Mouse (Mus musculus) forebrain, embryonic 10.5 days (tissue): ENCODE measurements around the gene Enox1. TPM values are rescaled to one million over a fixed set of nuclear protein-coding genes. Genes with fewer than 3 reads are reported as not detected.

Experiments used
- DNase-seq: peaks from one replicate; pipeline ENCODE4 v3.0.0-alpha.2; 2017; ENCODE audit warnings: low spot score; ENCODE audit errors: extremely low spot score
- H3K27ac ChIP-seq: fragments of 300-500 bp; sonication (generic); 2 replicates; pipeline ENCODE4 v1.5.1; 2016; ENCODE audit warnings: mild to moderate bottlenecking
- H3K27me3 ChIP-seq: fragments of 300-500 bp; sonication (generic); 2 replicates; pipeline ENCODE4 v1.6.1; 2016; ENCODE audit warnings: mild to moderate bottlenecking; ENCODE audit not compliant: poor library complexity, severe bottlenecking
- H3K36me3 ChIP-seq: fragments of 300-500 bp; sonication (generic); replicated peaks from 2 replicates; pipeline ENCODE4 v1.6.1; 2016; ENCODE audit warnings: mild to moderate bottlenecking, moderate library complexity
- H3K4me1 ChIP-seq: fragments of 300-500 bp; sonication (generic); 2 replicates; pipeline ENCODE4 v1.6.1; 2016
- H3K4me3 ChIP-seq: fragments of 300-500 bp; sonication (generic); 2 replicates; pipeline ENCODE4 v1.5.1; 2016; ENCODE audit warnings: mild to moderate bottlenecking, moderate library complexity
- H3K9me3 ChIP-seq: fragments of 300-500 bp; sonication (generic); 2 replicates; pipeline ENCODE4 v1.6.1; 2016; ENCODE audit warnings: mild to moderate bottlenecking, moderate library complexity
- WGBS: fragments of 180-500 bp; shearing (Covaris S2); methylation state at CpG from one replicate; pipeline ENCODE4 v1.1.7; 2016; 5-methylcytosine and 5-hydroxymethylcytosine counted together
- polyA plus RNA-seq: library from polyadenylated mRNA; unstranded; fragments of >200 nt; fragmentation: Nextera tagmentation; extraction: Ambion mirVana; gene quantifications from 2 replicates; pipeline ENCODE4 v1.2.1, GENCODE M21; 2016

Enox1 gene
- polyA plus RNA-seq, 1 experiment from 2014 or later: 11.9 TPM

GRCm38 (mm10) chr14:77259686-77260085, 103.1 kb downstream of the Enox1 start:
- no peak for DNase-seq
- WGBS: 91% methylated on average over 5 of the region's 5 CpGs

GRCm38 (mm10) chr14:77260107-77260506, 103.5 kb downstream of the Enox1 start:
- no peak overlapping the region for H3K4me3 ChIP-seq
- no peak overlapping the region for H3K27ac ChIP-seq
- no peaks in the 10 kb centered on the region; the same call in 1 of the 2 replicates for H3K27me3 ChIP-seq
- no peaks in the 10 kb centered on the region for H3K36me3 ChIP-seq
- 84% methylated on average over 4 of the region's 4 CpGs for WGBS
- peaks cover 13% of the 10 kb centered on the region for H3K4me1 ChIP-seq
- no peaks in the 10 kb centered on the region for H3K9me3 ChIP-seq
- DNase-seq: no peak

More at GRCm38 (mm10) chr14:77259686-77260085, 103.1 kb downstream of the Enox1 start:
- Histone ChIP-seq H3K9me3 (no peaks in the 10 kb centered on the region), H3K27ac (no peak overlapping the region), H3K36me3 (no peaks in the 10 kb centered on the region), H3K27me3 (no peaks in the 10 kb centered on the region; the same call in 1 of the 2 replicates), H3K4me1 (peaks cover 13% of the 10 kb centered on the region), H3K4me3 (no peak overlapping the region)

GRCm38 (mm10) chr14:77266805-77267771, 110.5 kb downstream of the Enox1 start:
- 55% methylated on average over 17 of the region's 17 CpGs for WGBS
- Histone ChIP-seq H3K36me3 (no peaks in the 10 kb centered on the region), H3K27me3 (no peaks in the 10 kb centered on the region; the same call in 1 of the 2 replicates), H3K9me3 (no peaks in the 10 kb centered on the region), H3K4me3 (no peak overlapping the region), H3K4me1 (peaks cover 34% of the 10 kb centered on the region), H3K27ac (no peak overlapping the region)
- DNase-seq: no peak

DNA sequence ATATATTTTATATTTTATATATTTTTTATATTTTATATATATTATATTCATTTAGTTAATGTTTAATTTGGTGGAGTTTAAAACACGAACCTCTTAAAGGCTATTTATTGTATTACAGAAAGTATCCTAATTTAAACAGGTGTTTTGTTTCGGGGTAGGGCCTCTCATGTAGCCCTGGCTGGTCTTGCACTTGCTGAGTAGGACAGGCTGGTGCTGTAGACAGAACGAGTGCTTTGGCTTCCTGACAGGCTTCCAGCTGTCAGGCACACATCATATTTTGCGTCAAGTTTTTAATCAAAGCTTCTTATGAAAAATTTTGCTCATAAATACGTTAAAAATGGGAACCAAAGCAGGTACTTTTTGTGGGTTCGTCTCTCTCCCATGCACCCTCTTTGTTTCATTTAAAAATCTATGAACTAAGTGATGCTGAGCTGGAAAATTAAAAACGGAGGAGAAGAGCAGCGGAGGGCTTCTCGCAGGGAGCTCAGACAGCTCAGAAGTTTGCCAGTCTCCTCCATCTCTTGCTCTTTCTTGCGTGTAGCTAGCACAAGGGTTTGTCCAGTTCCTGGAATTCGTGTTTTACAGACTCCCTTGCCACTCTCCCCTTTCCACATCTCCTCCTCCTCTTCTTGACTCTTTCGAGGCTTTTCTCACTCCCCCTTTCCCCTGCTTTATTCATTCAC, 115.8 kb downstream of the Enox1 start:
- H3K4me3 ChIP-seq: no peak overlapping the region
- H3K27ac ChIP-seq: no peak overlapping the region
- H3K9me3 ChIP-seq: no peaks in the 10 kb centered on the region
- H3K27me3 ChIP-seq: no peaks in the 10 kb centered on the region
- H3K36me3 ChIP-seq: no peaks in the 10 kb centered on the region
- H3K4me1 ChIP-seq: peaks cover 18% of the 10 kb centered on the region
- 73% methylated on average over 12 of the region's 12 CpGs for WGBS
- DNase-seq: no peak

GRCm38 (mm10) chr14:77272931-77273446, 116.4 kb downstream of the Enox1 start:
- H3K4me1 ChIP-seq: peaks cover 15% of the 10 kb centered on the region
- no peaks in the 10 kb centered on the region for H3K9me3 ChIP-seq
- 68% methylated on average over 12 of the region's 13 CpGs for WGBS
- no peak overlapping the region for H3K4me3 ChIP-seq
- no peak overlapping the region for H3K27ac ChIP-seq
- H3K27me3 ChIP-seq: no peaks in the 10 kb centered on the region
- H3K36me3 ChIP-seq: no peaks in the 10 kb centered on the region
- no peak for DNase-seq

DNA sequence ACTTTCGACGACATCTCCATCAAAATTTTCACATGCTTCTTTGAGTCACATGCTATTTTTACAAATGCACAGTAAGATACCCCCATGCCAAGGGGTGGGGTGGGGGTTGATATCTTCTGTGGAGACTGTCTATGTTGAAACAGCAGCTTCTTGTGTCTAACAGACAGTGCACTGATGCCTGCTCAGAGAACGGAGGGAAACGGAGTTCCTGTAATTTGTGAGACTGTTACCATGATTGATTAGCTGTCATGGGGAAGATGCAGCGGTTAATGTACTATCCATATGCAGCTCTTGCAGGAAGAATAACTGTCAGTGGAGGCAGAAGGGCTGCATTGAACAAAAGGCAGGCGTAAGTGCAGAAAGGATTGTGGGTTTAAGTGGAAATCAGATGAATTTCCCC, 117.2 kb downstream of the Enox1 start:
- no peak for DNase-seq
- Histone ChIP-seq H3K4me3 (no peak overlapping the region), H3K4me1 (peaks cover 15% of the 10 kb centered on the region), H3K27ac (no peak overlapping the region), H3K36me3 (no peaks in the 10 kb centered on the region), H3K27me3 (no peaks in the 10 kb centered on the region), H3K9me3 (no peaks in the 10 kb centered on the region)
- WGBS: 92% methylated on average over 6 of the region's 6 CpGs

GRCm38 (mm10) chr14:77275607-77276006, 119.0 kb downstream of the Enox1 start:
- Histone ChIP-seq H3K9me3 (no peaks in the 10 kb centered on the region), H3K36me3 (no peaks in the 10 kb centered on the region), H3K4me3 (no peak overlapping the region), H3K4me1 (peaks cover 13% of the 10 kb centered on the region), H3K27ac (no peak overlapping the region), H3K27me3 (no peaks in the 10 kb centered on the region)
- DNase-seq: no peak
- WGBS: 93% methylated on average over 6 of the region's 6 CpGs

DNA sequence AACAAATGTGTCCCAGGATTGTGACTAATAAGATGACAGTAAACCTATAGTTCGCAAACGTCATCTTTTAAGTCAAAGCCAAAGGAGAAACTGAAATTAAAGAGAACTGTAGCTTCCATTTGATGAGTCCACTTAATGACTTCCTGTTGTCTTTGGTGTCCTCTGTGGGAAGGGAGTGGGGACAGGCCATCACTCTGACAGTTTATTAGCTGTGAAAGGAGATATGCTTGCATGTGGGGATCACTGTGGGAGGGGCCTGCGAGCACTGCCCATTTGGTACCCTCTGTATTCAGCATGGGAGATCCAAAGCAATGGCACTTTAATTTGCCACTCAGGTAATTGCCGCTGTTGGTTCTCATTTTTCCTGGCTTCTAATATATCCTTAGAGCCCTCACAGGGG, 122.6 kb downstream of the Enox1 start:
- H3K27ac ChIP-seq: no peak overlapping the region
- H3K9me3 ChIP-seq: no peaks in the 10 kb centered on the region
- H3K27me3 ChIP-seq: no peaks in the 10 kb centered on the region
- no peaks in the 10 kb centered on the region for H3K36me3 ChIP-seq
- WGBS: 95% methylated on average over 4 of the region's 4 CpGs
- H3K4me1 ChIP-seq: no peaks in the 10 kb centered on the region
- no peak for DNase-seq
- no peak overlapping the region for H3K4me3 ChIP-seq

DNA sequence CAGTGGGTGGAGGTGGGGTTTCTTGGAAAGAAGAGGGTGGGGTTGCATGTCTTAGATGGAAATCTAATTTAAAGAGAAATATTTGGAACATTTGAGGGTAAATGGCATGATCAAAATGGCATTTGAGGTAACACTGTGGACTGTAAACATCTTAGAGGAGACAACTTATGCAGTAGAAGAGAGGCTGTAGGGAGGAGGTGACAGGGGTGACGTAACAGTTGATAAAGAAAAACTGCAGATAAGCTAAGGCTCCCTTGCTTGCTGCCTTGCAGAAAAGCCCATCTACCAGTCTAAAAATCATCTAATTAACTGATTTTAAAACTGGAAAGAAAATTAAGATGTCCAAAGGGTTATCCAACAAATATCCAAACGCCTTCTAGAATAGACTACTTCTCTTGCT, 123.9 kb downstream of the Enox1 start:
- Histone ChIP-seq H3K27ac (no peak overlapping the region), H3K9me3 (no peaks in the 10 kb centered on the region), H3K4me3 (no peak overlapping the region), H3K4me1 (no peaks in the 10 kb centered on the region), H3K27me3 (no peaks in the 10 kb centered on the region), H3K36me3 (no peaks in the 10 kb centered on the region)
- DNase-seq: no peak
- 88% methylated on average over 2 of the region's 2 CpGs for WGBS

DNA sequence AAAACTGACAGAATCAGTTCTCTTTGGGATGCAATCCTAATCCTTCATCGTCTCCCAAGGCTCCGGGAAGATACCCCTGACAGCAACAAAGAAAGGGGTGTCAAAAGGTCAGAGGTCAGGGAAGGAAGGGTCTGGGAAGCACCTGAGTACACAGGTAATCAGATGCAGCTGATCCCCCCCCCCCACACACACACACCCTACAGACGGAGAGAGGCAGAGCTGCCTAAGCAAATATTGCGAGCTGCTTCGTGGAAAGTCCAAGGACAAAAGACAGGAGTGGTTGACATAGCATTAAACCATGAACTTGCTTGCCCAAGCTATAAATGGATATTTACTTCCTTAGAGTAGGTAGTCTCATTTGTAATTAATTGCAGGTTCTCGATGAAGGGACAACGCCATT, 124.3 kb downstream of the Enox1 start:
- H3K27ac ChIP-seq: no peak overlapping the region
- whole genome bisulfite sequencing: 81% methylated on average over 7 of the region's 7 CpGs
- no peaks in the 10 kb centered on the region for H3K9me3 ChIP-seq
- H3K36me3 ChIP-seq: no peaks in the 10 kb centered on the region
- no peak overlapping the region for H3K4me3 ChIP-seq
- H3K27me3 ChIP-seq: no peaks in the 10 kb centered on the region
- DNase-seq: no peak
- no peaks in the 10 kb centered on the region for H3K4me1 ChIP-seq

GRCm38 (mm10) chr14:77283939-77284338, 127.4 kb downstream of the Enox1 start:
- WGBS: 78% methylated on average over 4 of the region's 4 CpGs
- Histone ChIP-seq H3K27ac (no peak overlapping the region), H3K27me3 (no peaks in the 10 kb centered on the region), H3K9me3 (no peaks in the 10 kb centered on the region), H3K36me3 (no peaks in the 10 kb centered on the region), H3K4me3 (no peak overlapping the region), H3K4me1 (no peaks in the 10 kb centered on the region)
- DNase-seq: no peak

- Histone ChIP-seq H3K4me3 (no peak overlapping the region), H3K27ac (no peak overlapping the region), H3K27me3 (no peaks in the 10 kb centered on the region), H3K36me3 (no peaks in the 10 kb centered on the region), H3K9me3 (no peaks in the 10 kb centered on the region), H3K4me1 (no peaks in the 10 kb centered on the region)
- 91% methylated on average over 3 of the region's 3 CpGs for WGBS
- no peak for DNase-seq
These were observed 128.9 kb downstream of the Enox1 start for GRCm38 (mm10) chr14:77285453-77285852.

DNA sequence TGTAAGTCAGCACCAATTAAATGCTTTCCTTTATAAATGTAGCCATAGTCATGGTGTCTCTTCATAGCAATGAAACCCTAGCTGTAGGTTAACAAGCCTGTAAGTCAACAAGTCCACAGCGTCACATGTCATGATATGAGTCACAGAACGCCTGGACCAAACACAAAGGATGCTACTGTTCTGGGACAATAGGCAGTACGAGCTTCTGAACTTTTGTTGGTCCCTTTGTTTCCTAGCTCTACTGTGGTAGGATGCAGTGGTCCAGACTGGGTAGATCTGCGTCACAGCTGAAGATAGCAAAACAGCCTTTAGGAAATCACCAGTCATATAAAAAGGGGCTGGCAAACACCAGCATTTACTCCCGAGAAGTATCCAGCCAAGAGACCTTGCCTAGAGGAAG, 135.2 kb downstream of the Enox1 start:
- Histone ChIP-seq H3K27ac (no peak overlapping the region), H3K36me3 (no peaks in the 10 kb centered on the region), H3K27me3 (no peaks in the 10 kb centered on the region), H3K4me1 (no peaks in the 10 kb centered on the region), H3K9me3 (no peaks in the 10 kb centered on the region), H3K4me3 (no peak overlapping the region)
- WGBS: 93% methylated on average over 5 of the region's 5 CpGs
- no peak for DNase-seq
